Mouse (Mus musculus) activated CD4-positive, CD25-positive, alpha-beta regulatory T cell, adult 9 weeks (primary cell): ENCODE results near the gene Zfp946. TPM values are rescaled to one million over a fixed set of nuclear protein-coding genes. Genes with fewer than 3 reads are reported as not detected.

Source experiments
- polyA plus RNA-seq: library from polyadenylated mRNA; unstranded; fragments of 100-300 nt; shearing (Covaris generic); gene quantifications from one replicate; pipeline ENCODE4 v1.2.1, GENCODE M21; 2017

The Zfp946 gene
- 3.7 TPM for polyA plus RNA-seq

DNA sequence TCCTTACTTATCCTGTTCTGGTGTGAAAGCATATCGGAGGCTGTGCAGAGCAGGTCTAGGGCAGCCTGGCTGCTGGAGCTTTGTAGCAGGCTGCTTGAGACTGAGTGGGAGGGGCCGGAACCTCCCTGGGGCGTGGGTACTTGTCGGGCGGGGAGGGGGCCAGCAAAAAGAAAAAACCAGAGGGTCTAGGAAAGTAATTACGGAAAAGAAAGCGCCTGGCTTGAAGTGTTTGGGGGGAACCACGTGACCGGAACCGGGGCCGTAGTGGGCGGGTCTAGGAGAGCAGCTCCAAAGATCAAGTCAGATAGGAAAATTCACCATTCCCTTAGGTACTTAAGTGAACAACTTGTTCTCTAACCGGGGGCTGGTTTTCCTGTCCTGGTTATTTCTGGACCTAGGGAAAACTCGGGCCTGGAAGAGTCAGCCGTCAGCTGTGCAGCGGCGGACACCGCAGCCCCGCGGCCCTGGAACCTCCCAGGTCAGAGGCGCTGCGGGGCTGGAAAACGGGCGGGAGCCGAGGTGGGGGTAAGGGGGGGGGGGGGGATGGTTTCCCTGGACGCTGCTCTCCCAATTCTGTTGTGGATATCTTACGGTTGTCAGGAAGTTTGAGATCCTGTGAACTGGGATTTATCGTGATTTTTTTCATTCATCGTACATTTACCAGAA lies at the start of gene Zfp946:
Gene Zfp946, plus strand, starts transcription at position 271 of the 666 bp plus-strand sequence.

Other genes starting within 250 kb of the Zfp946 start
- gene Zfp994, start 198.6 kb upstream of the Zfp946 start, polyA plus RNA-seq, result 5.9 TPM
- gene CT030661.1, start 109.4 kb upstream of the Zfp946 start, polyA plus RNA-seq, result 18.1 TPM
- gene Zfp944, start 62.8 kb upstream of the Zfp946 start, polyA plus RNA-seq, result 14.8 TPM
- 21.0 TPM for gene Zfp758, start 62.8 kb upstream of the Zfp946 start, polyA plus RNA-seq
- gene Vmn2r111, start 149.3 kb downstream of the Zfp946 start, polyA plus RNA-seq, result not detected
- 0.04 TPM for gene Vmn2r112, start 176.7 kb downstream of the Zfp946 start, polyA plus RNA-seq